8 mouse cellular contexts compared by ENCODE assay signal in the genomic region with DNA sequence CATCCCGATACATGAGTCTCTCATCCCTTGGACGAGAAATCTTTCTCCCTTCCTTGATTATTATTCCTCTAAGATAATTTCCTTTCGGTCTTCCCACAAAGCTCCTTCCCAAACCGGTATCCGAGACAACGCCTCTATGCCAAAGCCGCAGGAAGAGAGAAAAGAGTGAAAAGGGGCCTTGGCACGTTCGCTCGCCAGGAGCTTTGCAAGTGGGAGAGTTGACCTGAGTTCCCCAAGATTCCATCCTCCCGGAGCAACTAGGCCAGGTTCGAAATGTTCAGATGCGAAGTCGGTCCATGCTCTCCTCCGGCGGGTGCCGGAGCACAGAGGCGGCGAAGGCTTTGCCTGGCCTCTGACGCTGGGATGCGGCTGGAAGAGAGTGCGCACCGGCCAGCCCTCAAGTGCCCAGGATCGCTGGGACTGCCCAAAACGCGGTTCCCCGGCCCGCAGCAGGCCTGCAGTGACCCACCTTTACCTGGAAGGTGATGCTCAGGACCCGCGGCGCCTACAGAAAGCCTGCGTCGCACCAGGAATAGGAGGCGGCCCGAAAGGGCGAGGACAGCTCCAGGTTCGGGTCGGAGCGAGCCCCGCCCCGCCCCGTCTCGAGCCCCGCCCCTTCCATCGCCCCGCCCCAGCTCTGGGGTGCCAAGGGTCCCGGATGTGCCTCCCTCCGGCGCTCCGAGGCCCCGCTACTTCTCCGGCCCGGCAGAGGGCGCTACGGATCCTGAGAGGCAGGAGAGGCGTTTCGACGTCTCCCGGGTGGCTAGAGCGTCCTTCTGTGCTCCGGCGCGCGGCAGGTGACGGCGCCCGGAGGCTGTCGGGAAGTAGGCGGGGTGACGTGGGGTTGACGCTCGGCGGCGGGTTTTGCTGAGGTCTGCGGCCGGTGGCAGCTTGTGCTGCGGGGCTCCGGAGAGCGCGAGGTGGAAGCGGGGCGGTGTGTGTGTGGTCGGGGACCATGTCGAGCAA. TPM values are rescaled to one million over a fixed set of nuclear protein-coding genes. Genes with fewer than 3 reads are reported as not detected.
A peak's percentile ranks its signal among the peaks of the same experiment; 100 is the strongest.
DNase-seq lines count a peak whose midpoint lies in the region; ATAC-seq and TF ChIP-seq lines count a peak whose summit lies in the region.

A gene (minus strand): TSS at position 623 of the 966 bp plus-strand sequence.
A gene (plus strand): TSS at position 827 of the 966 bp plus-strand sequence.

- H3K4me3 ChIP-seq in heart, embryonic 11.5 days (ENCODE audit: low read depth, low read length): peak within 1 kb of the TSS; percentile 84
- peak within 1 kb of the TSS; percentile 92 for H3K4me3 ChIP-seq in kidney, embryonic 16.5 days (ENCODE audit: low read length)
- H3K4me3 ChIP-seq in liver, adult 2 months (ENCODE audit: insufficient read depth, low read depth, low read length): peak within 1 kb of the TSS; percentile 96
- H3K4me3 ChIP-seq in myocyte: peak within 1 kb of the TSS; percentile 74

- no peaks in the 10 kb centered on the region for H3K9me3 ChIP-seq in heart, embryonic 11.5 days (replicated peaks; ENCODE audit: control insufficient read depth, low read length)
- H3K9me3 ChIP-seq in kidney, embryonic 16.5 days (ENCODE audit: low read length): no peaks in the 10 kb centered on the region

- peak; percentile 98 for DNase-seq in B cell, adult 2 months
- DNase-seq in brain, adult 2 months (ENCODE audit: low read depth, low spot score): peak; percentile 99
- DNase-seq in liver, adult 2 months (ENCODE audit: extremely low read depth, low read depth, low spot score): peak; percentile 88
- DNase-seq in splenic B cell, adult 2 months (ENCODE audit: low read depth, low spot score): peak; percentile 99

- peak within 1 kb of the TSS; percentile 36 for H3ac ChIP-seq in myocyte (ENCODE audit: control insufficient read depth, insufficient read length)

- peak; percentile 97 for ATAC-seq in erythroblast, adult 5-6 weeks (replicated peaks; ENCODE audit: low FRiP score, poor library complexity, severe bottlenecking)
- ATAC-seq in heart, embryonic 11.5 days (replicated peaks; ENCODE audit: insufficient number of reproducible peaks, low FRiP score, low TSS enrichment): peak; percentile 97
- ATAC-seq in kidney, embryonic 16.5 days (ENCODE audit: low FRiP score, low TSS enrichment): peak; percentile 97

- TF ChIP-seq CTCF in liver, adult 2 months (IDR thresholded peaks at IDR 0.05; ENCODE audit: low read depth, low read length): peak; percentile 87

- no peaks in the 10 kb centered on the region for H3K27me3 ChIP-seq in heart, embryonic 11.5 days (ENCODE audit: control insufficient read depth, insufficient read depth, low read length)
- no peaks in the 10 kb centered on the region for H3K27me3 ChIP-seq in kidney, embryonic 16.5 days (ENCODE audit: insufficient read depth, low read length)
- no peaks in the 10 kb centered on the region for H3K27me3 ChIP-seq in liver, adult 2 months (ENCODE audit: control insufficient read depth, insufficient read depth, low read length)
- H3K27me3 ChIP-seq in myocyte (ENCODE audit: control insufficient read depth, insufficient read depth, insufficient read length): no peaks in the 10 kb centered on the region
- no peaks in the 10 kb centered on the region for H3K27me3 ChIP-seq in splenic B cell, adult 2 months (ENCODE audit: control insufficient read depth, insufficient read depth, low read length, poor library complexity, severe bottlenecking)

- H3K79me2 ChIP-seq in liver, adult 2 months (ENCODE audit: control insufficient read depth, insufficient read depth, low read length): peaks cover 4% of the 10 kb centered on the region; the same call in 1 of the 2 replicates
- H3K79me2 ChIP-seq in myocyte (ENCODE audit: control insufficient read depth, insufficient read depth): peaks cover 68% of the 10 kb centered on the region

- peaks cover 11% of the 10 kb centered on the region for H3K4me1 ChIP-seq in heart, embryonic 11.5 days (ENCODE audit: control insufficient read depth, insufficient read depth, low read length)
- peaks cover 19% of the 10 kb centered on the region; the same call in 1 of the 2 replicates for H3K4me1 ChIP-seq in kidney, embryonic 16.5 days (ENCODE audit: insufficient read depth, low read length)
- no peaks in the 10 kb centered on the region; the same call in 1 of the 2 replicates for H3K4me1 ChIP-seq in liver, adult 2 months (ENCODE audit: control insufficient read depth, insufficient read depth, low read length)

- under 1% methylated on average over 78 of the region's 84 CpGs for WGBS in heart, embryonic 11.5 days (ENCODE audit: insufficient replicate concordance)
- under 1% methylated on average over 84 of the region's 84 CpGs for WGBS in kidney, embryonic 16.5 days
- WGBS in liver, adult 2 months: under 1% methylated on average over 84 of the region's 84 CpGs

- peak within 1 kb of the TSS; percentile 66 for H3K27ac ChIP-seq in heart, embryonic 11.5 days (ENCODE audit: low read depth, low read length)
- H3K27ac ChIP-seq in kidney, embryonic 16.5 days (ENCODE audit: low read length): peak within 1 kb of the TSS; percentile 73
- peak within 1 kb of the TSS; percentile 40; the same call in 1 of the 2 replicates for H3K27ac ChIP-seq in liver, adult 2 months (replicated peaks; ENCODE audit: insufficient read depth, low read depth, low read length)

- TF ChIP-seq POLR2A in liver, adult 2 months (IDR thresholded peaks at IDR 0.05; ENCODE audit: extremely low read depth, insufficient read depth, low read length): peak; percentile 74; the same call in 1 of the 2 replicates
- peak; percentile 80 for TF ChIP-seq POLR2A in myocyte (IDR thresholded peaks at IDR 0.05; ENCODE audit: insufficient read length, low read depth)

- no peaks in the 10 kb centered on the region for H3K36me3 ChIP-seq in heart, embryonic 11.5 days (ENCODE audit: control insufficient read depth, insufficient read depth, low read length)
- H3K36me3 ChIP-seq in kidney, embryonic 16.5 days (ENCODE audit: insufficient read depth, low read length): no peaks in the 10 kb centered on the region
- no peaks in the 10 kb centered on the region for H3K36me3 ChIP-seq in liver, adult 2 months (ENCODE audit: control insufficient read depth, insufficient read depth, low read length)
- H3K36me3 ChIP-seq in myocyte (ENCODE audit: control insufficient read depth, insufficient read depth): no peaks in the 10 kb centered on the region
- H3K36me3 ChIP-seq in splenic B cell, adult 2 months (ENCODE audit: control insufficient read depth, insufficient read depth, low read length, poor library complexity, severe bottlenecking): no peaks in the 10 kb centered on the region

- peak within 1 kb of the TSS; percentile 94 for H3K9ac ChIP-seq in heart, embryonic 11.5 days (ENCODE audit: low read depth, low read length)
- H3K9ac ChIP-seq in kidney, embryonic 16.5 days (replicated peaks; ENCODE audit: low read length): peak within 1 kb of the TSS; percentile 92
- H3K9ac ChIP-seq in liver, adult 2 months (ENCODE audit: low read depth, low read length): peak within 1 kb of the TSS; percentile 88

- H3K4me2 ChIP-seq in heart, embryonic 11.5 days: peak within 1 kb of the TSS; percentile 90
- H3K4me2 ChIP-seq in kidney, embryonic 16.5 days (replicated peaks; ENCODE audit: low read depth, low read length): peak within 1 kb of the TSS; percentile 94
- H3K4me2 ChIP-seq in myocyte (ENCODE audit: low read depth): peak within 1 kb of the TSS; percentile 89

TF ChIP-seq in myocyte, 11 proteins besides CTCF, POLR2A, EP300 and RAD21:
- TF ChIP-seq TCF3 (IDR thresholded peaks at IDR 0.05; ENCODE audit: insufficient read length, low read depth): peak; percentile 25
- TF ChIP-seq E2F4 (IDR thresholded peaks at IDR 0.05; ENCODE audit: insufficient read depth): peak; percentile 81
- peak; percentile 89 for TF ChIP-seq POLR2AphosphoS2 (IDR thresholded peaks at IDR 0.05; ENCODE audit: insufficient read length, low read depth)
- TF ChIP-seq USF1 (IDR thresholded peaks at IDR 0.05; ENCODE audit: low read depth): peak; percentile 52
- TF ChIP-seq MYOG (IDR thresholded peaks at IDR 0.05; ENCODE audit: control insufficient read depth in 1 of 3, insufficient read depth in 1 of 3, insufficient read length in 2 of 3, low read depth in 2 of 3): peak in 2 of 3 experiments; percentile 91 to 93
- TF ChIP-seq MYOD1 (IDR thresholded peaks at IDR 0.05; ENCODE audit: control insufficient read depth in 1 of 3, insufficient read length in 2 of 3, low read depth in 2 of 3): peak in 2 of 3 experiments; percentile 85 to 91
- no peak for TF ChIP-seq REST (IDR thresholded peaks at IDR 0.05; ENCODE audit: insufficient read depth, insufficient read length)
- TF ChIP-seq TCF12 (IDR thresholded peaks at IDR 0.05; ENCODE audit: insufficient read depth, poor library complexity, severe bottlenecking): peak; percentile 15
- peak; percentile 48 for TF ChIP-seq SRF (IDR thresholded peaks at IDR 0.05; ENCODE audit: control insufficient read depth, insufficient read length, low read depth)
- TF ChIP-seq MAX (IDR thresholded peaks at IDR 0.05; ENCODE audit: low read depth): no peak
- TF ChIP-seq CEBPB (IDR thresholded peaks at IDR 0.05; ENCODE audit: insufficient read depth, poor library complexity, severe bottlenecking): no peak
TF ChIP-seq in myocyte: peak in this region for 8.

RNA-seq across cellular contexts. Expression of the first gene that starts in this region (rescaled TPM):
- 0.42 and 0.96 TPM in 2 replicates for total RNA-seq in erythroblast, adult 5-6 weeks (2015; ENCODE audit: low replicate concordance)
- total RNA-seq in erythroblast, adult 5-6 weeks (2017; ENCODE audit: low replicate concordance): 1.2 and 1.5 TPM in 2 replicates
- 13.2 and 16.7 TPM in 2 replicates for polyA plus RNA-seq in heart, embryonic 11.5 days (2014; fragmentation: Nextera tagmentation; extraction: Ambion mirVana)
- 16.2 and 18.1 TPM in 2 replicates for polyA plus RNA-seq in kidney, embryonic 16.5 days (2015; fragmentation: Nextera tagmentation; extraction: Ambion mirVana)
- 3.3 and 3.5 TPM in 2 replicates for total RNA-seq in liver, adult 2 months (2014; rRNA removed)
- polyA plus RNA-seq in liver, adult 2 months (2012; rRNA removed): 0.24 and 0.29 TPM in 2 replicates
- polyA plus RNA-seq in myocyte (2012; fragmentation: generic; extraction: Trizol): 1.9 TPM

RNA-seq across cellular contexts. Expression of the second gene that starts in this region (rescaled TPM):
- 26.7 and 35.5 TPM in 2 replicates for total RNA-seq in erythroblast, adult 5-6 weeks (2015; ENCODE audit: low replicate concordance)
- total RNA-seq in erythroblast, adult 5-6 weeks (2017; ENCODE audit: low replicate concordance): 33.1 and 46.7 TPM in 2 replicates
- polyA plus RNA-seq in heart, embryonic 11.5 days (2014; fragmentation: Nextera tagmentation; extraction: Ambion mirVana): 66.9 and 68.1 TPM in 2 replicates
- 88.5 and 99.1 TPM in 2 replicates for polyA plus RNA-seq in kidney, embryonic 16.5 days (2015; fragmentation: Nextera tagmentation; extraction: Ambion mirVana)
- 9.9 and 13.0 TPM in 2 replicates for total RNA-seq in liver, adult 2 months (2014; rRNA removed)
- polyA plus RNA-seq in liver, adult 2 months (2012; rRNA removed): 3.6 and 3.8 TPM in 2 replicates
- polyA plus RNA-seq in myocyte (2012; fragmentation: generic; extraction: Trizol): 13.9 TPM

Comparison
In these comparisons a context has a peak if more than half of its experiments do, and no peak if none do; other contexts are left out.
1. Peak in every context shown above with its lines: DNase-seq, ATAC-seq, H3K4me3 ChIP-seq and H3K27ac ChIP-seq.